Mouse (Mus musculus) kidney, postnatal 36 days (tissue): Measurements from ENCODE around the gene Kcnip3.

ENCODE experiments used
- DNase-seq, 2 experiments: peaks; one replicate each; pipeline ENCODE4 v3.0.0; 2021 to 2022; ENCODE audit warnings: mixed read lengths in 2 of 2

Kcnip3 gene

DNA sequence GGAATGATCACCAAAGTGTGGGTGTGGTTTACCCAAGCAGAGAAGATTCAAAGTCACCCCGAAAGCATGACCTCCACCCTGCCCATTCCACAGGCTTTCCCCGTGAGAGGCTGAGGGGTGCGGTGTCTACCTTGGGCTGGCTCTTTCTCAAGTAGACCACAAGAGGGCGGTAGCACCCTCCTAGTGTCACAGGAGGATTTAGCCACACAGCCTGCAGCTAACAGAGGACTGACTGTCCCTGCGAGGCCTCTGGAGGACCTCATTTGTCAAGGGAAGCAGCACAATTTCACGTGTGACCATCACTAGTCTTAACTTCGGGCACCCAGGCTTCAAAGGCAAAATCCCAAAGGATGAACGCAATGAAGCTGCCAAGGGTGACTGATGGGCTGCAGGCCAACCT, 59.6 kb downstream of the Kcnip3 start:
- DNase-seq, result peak; percentile 67 to 80

DNA sequence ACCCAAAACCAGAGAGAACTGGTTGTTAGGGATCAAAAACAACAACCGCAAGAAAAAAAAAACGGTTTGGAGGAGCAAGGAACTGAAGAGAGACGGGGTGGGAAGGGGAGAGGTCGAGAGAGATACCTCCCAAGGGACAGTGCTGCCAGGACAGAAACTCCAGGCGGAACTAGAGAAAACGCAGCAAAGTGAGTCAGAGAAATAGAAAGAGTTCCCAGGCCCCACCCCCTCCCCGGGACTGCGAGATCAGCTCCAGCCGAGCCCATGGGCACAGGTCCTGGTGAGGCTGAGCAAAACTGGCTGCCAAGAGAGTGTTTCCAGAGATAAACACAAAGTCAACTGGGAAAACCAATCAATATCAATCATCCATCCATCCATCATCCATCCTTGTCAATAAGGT, 60.5 kb downstream of the Kcnip3 start:
- no peak for DNase-seq

DNA sequence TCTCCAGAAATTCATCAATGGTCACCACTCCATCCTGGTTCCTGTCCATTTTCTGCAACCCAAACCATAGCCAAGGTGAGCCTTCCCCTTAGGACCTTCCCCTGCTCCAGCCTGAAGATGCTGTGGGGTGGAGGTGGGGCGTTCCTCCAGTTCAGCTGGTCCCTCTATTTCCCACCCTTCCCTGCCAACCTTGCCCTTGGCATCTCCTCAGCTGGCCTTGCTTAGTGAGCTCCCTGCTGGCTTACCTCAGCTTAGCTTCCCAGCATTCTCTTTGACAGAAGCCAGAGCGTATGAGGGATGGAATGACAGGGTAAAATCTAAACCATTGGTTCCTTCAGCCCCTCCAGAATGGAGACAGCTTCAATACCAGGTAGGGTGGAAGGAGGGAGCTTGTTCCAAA, 62.6 kb downstream of the Kcnip3 start:
- DNase-seq, result no peak

DNA sequence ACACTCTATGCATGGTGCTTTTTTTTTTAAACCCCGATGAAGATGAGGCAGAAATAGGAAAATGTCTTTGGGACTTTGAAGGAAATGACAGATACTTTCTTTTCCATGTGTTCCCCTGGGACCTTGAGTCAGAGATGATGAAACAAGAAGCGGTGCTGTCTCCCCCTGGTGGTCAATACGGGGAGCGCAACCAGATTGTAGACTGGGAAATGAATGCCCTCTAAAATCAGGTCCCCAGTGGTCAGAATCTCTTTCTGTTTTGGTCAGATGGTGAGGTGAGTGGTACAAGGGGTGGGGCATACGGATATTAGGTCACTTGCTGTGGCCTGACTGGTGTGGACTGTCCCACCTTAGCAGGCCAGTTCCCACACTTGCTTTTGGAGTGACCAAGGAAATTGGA, 68.1 kb downstream of the Kcnip3 start:
- peak; percentile 81 to 88 for DNase-seq

DNA sequence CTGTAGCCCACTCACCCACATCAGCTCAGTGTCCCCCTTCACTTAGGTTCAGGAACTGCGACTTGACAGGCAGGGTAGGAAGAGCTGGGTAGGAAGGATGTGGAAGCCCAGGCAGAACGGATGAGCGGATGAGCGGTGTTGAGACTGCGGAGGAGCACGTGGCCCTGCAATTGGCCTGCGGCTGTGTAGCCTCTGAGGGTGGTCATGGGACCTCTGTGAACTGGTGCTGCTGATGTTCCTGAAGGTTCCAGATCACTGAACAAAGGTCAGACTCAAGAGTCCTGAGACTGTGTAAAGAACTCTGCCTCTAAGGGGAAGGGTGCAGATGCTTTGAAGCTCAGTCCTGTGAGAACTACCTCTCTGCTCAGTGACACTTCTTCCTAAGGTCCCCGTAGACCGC, 68.8 kb downstream of the Kcnip3 start:
- peak; percentile 59 to 71 for DNase-seq

DNA sequence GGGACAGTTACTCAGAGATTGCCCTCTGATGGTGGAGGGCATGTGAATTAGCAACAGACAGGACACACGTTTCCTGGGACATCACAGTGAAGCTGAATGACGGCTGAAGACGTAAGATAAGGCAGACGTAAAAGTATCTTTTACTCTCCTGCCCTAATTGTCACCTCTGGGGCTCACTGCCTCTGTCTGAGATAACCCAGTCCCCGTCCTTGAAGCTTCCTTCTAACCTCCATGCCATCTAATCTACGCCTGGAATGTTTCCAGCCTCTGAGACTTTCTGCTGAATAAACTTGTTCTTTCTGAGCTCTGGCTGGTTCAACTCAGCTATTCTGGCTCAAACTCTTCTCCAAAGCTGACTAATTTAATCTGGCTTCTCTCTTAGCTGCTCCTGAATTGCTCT, 70.1 kb downstream of the Kcnip3 start:
- peak; percentile 20 to 62 for DNase-seq

DNA sequence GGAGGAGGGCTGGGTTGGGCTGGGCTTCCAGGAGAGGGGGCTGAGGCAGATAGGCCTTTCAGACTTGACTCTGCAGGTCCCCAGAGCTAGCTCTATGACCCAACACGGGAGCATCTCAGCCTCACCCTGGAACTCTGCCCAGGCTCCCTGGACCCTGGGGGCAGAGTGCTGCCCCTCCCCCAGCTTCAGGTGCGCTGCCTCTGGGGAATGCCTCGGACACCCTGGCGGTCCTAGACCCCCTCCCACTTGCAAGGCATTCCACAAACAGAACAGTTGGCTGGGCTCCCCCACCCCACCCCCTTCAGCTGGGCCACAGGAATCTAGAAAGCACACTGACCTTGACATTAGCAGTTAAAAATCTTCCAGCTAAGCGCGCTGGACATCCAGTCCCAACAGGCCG, 72.2 kb downstream of the Kcnip3 start:
- peak; percentile 83 to 86 for DNase-seq

DNA sequence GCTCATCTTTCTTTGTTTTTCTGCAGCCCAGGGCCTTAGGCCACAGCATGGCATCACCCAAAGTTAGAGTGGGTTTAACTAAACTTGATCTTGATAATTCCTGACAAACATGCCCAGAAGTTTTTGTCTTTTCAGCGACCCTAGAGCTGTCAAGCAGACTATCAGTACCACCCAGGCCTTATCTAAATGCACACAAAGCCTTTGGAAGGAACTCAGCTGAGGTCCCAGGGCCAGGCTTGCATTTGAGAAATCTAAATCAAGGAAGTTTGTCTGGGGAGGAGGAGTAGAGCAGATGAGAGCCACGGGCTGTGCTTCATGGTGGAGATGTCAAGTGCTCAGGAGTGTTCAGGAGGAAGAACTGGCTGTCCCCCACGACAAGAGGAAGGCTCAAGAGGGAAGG, 75.0 kb downstream of the Kcnip3 start:
- DNase-seq, result no peak

DNA sequence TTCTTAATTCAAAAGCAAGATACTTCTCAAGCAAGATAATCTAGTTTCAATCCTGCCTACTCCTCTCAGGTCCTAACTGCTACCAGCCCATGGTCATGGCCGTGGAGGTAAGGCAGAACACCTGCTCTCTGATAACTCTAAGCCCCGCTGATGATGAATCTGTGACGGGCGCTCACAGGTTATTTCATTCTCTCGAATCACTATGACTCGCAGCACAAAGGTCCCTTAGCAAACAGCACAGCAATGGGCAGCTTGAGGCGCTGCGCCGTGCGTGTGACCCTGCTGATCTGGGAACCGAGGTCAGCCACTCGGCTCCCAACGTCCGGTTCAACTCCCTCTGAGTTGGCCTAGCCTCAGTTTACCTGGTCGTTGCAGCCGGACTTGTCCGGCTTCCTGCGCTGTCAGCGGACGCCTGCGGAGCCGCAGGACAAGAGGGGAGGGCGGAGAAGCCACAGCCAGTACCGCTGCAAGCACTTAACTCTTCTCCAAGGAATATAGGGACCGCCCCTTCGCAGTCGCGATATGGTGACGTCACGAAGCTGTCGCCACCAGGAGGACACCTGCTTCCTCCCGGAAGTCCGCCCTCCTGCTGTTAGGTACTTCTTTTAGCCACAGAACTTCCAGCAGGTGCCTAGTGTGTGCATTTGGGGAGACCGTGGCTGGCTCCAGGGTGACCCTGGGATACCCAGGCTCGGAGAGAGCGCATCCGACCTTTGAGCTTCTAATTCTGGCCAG, 77.7 kb downstream of the Kcnip3 start, which contains the start of gene Fahd2a:
Gene Fahd2a, minus strand, starts transcription at position 511 of the 735 bp plus-strand sequence.
- DNase-seq, result peak; percentile 92 to 93

DNA sequence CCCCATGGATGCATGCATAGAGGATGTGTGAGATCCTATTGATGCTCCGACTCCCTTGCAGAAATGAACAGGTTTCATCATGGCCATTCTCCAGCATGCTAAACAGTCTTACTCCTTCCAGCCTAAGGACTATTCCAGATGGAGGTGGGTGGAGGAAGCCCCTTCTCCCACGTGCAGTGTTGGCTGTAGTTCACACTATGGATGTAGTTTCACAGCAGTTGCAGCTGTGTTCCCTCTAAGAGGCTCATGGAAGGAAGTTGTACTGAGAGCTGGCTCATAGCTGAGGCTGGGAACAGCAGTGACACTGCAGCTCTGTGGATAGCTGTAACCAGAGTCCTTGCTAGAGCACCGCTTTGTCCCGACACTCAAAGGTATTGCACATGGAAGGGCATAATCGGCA, 84.2 kb downstream of the Kcnip3 start:
- no peak for DNase-seq

DNA sequence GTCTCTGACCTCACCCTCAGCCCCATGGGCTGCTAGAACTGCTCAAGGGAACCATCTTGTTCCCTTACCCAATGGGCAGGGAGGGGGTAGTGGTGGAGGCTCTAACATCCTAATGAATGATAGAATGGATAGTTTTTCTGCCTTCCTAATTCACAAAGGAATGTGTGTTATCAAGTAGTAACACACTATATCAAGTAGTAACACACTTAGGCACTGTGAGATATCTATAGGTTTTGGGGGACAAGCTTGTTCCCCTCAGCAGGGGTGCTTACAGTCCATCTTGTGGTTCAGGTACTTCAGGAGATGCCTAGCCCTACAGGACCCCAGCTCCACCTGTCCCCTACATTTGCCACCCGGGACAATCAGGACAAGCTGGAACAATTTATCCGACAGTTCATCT, 86.3 kb downstream of the Kcnip3 start:
- DNase-seq, result no peak

DNA sequence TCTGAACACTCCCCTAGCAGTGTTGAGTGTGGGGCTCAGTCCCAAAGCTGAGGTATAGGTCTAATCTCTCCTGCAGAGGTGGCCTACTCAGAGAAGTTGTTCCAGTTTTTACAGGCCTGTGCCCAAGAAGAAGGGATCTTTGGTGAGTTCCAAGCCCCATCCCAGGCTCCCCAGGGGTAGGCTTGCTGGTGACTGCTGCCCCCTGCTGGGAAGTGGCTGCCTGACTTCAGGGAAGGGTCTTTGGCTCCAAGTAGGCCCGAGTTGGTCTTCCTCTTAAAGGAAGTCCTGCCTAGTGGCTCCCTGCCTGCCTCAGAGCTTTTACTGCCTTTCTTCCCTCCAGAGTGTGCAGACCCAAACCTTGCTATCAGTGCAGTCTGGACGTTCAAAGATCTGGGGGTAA, 86.8 kb downstream of the Kcnip3 start:
- DNase-seq, result peak; percentile 36 to 81

DNA sequence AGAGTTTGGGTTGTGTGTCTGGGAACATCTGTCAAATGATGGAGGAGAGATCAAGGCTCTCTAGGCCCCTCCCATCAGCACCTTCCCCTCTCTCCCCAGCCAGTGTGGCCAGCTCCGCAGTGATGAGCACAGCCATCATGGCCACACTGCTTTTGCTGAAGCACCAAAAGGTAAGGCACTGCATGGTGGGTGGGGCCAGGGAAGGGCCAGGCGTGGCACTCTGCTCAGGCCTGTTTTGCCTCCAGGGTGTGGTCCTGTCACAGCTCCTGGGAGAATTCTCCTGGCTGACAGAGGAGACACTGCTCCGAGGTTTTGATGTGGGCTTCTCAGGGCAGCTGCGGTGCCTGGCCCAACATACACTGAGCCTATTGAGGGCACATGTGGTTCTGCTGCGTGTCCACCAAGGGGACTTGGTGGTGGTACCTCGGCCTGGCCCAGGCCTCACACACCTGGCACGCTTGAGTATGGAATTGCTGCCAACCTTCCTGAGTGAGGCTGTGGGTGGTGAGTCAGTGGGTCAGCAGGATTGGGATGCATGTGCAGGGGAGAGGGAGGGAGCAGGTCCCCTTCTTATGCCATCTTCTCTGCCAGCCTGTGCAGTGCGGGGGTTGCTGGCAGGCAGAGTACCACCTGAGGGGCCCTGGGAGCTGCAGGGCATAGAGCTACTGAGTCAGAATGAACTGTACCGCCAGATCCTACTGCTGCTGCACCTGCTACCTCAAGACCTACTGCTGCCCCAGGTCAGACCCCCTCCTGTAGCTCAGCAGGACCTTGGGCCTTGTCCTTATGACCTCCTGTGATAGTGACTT, 88.2 kb downstream of the Kcnip3 start:
- DNase-seq, result no peak

DNA sequence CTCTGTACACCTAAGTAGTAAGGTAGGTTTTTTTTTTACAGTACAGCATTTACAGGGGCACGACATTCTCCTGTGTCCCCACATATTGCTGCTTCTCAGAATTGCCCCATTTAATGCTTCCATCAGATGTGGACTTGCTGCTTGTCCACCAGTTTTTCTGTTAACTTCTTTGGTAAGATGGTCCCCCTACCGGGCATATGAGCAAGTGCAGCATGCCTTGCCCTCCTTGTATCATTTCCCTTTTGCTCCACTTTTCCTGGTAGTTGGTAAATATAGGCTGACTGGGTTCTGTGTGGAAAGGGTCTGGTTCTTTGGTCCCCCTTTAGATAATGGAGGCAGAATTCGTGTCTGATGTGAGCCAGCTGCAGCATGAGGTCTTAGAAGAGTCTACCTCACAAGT, 91.7 kb downstream of the Kcnip3 start:
- DNase-seq, result peak; percentile 74 to 77

DNA sequence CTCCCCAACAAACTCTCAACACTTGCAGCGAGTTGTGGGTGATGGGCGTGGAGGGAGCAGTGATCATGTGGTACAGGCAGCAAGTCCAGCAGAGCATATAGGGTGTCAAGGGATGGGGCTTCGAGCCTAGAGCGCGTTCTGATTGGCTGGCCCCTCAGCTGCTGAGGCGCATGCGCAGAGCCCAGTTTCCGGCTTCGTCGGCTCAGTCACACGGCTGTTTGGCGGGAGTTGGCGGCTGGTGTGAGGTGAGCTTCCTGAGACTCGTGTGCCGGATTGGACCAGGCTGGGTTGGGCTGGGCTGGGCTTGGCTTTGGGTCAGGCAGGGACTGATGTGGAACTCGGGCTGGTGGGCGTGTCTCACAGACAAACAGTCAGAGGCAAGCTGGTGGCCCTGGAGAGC, 96.9 kb downstream of the Kcnip3 start, which contains the start of gene Gpat2:
Gene Gpat2, plus strand, starts transcription at position 223 of the 400 bp plus-strand sequence.
- no peak for DNase-seq

DNA sequence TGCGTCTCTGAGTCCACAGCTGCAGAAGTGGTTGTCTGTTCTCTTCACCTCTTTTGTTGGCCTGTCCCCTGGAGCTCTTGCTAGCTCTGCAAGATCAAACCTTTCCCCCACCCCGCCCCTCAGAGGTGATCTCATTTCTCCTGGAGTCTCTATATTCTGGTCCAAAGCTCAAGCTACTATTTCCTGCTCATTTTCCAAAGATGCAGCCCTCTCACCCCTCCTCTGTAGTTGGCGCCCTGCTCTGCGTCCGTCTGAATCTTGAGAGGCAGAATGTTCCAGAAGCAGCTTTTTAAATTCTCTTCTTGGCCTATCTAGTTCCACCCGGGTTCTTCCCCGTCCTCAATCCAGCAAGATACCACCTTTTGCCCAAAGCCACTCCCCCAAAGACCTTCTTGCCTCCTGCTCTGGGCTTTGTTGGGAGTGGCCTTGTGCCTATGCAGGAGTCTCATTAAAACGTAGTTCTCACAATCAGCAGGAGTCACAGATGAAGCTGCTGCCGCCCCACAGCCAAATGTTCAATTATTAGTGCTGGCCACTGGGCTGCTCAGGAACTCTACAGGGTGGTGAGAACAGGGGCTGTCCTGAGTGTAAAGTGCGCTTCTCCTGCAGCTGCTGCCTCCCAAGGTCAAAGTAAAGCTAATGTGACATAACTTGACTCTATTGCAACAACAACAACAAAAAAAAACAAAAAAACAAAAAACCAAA, 103.5 kb downstream of the Kcnip3 start:
- peak; percentile 74 to 84 for DNase-seq

DNA sequence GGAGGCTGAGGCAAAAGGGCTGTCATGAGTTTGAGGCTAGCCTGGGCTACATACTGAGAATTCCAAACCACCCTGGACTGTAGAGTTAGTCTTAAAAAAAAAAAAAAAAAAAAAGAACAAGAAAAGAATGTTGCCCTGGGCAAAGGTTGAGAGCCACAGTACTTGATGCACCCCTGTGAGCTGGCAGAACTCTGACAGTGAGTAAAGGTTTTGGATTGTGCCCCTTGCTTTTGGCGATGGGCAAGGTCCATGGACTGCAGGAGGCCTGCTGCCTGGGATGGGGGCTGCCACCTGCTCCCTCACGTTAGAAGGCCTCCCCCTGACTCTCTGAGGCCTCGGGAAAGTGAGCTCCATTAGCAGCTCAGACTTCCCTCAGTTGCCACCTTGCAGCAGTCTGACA, 105.2 kb downstream of the Kcnip3 start:
- DNase-seq, result peak; percentile 77 to 91

DNA sequence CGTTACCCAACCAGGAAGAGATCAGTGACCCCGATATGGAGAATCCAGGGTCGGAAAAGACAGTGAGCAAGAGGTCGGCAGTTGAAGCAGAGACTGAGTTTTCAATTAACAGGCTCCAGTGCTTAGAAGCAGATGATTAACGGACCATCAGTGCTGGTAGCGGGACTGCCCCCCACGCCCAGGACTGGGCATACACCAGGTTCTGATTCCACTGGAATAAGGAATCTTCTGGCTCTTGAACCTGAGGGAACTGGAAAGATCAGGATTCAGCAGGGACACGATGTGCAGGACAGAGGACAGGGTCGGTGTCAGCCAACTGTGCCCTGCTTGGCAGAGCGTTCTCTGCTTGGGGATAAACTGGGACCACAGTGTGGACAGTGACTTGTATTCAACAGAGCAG, 106.1 kb downstream of the Kcnip3 start:
- peak; percentile 88 to 95 for DNase-seq

DNA sequence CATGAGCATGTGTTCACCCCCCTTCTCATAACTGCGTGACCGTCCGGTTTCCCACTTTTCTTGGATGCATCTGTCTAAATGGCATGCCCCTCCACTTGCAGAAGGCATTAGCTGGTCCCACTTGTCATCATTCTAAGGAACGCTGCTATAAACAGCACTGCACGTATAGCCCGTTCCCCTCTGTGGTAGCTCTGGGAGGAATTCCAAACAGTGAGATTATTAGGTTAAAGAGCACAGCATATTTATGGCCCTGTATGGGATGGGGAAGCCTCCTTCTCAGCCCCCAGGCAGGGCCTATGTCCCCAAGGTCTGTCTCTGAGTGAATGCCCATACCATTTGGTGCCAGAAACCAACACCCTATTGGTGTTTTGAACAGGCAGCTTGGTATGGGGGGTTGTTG, 110.8 kb downstream of the Kcnip3 start:
- no peak for DNase-seq
